Mouse (Mus musculus) cortical plate, adult 2 months (tissue): ENCODE results near the gene Alox5ap.

Experiments used
- CTCF ChIP-seq: fragments of 200-500 bp; IDR thresholded peaks from 2 replicates; pipeline ENCODE4 v1.5.1; 2011; ENCODE audit warnings: mild to moderate bottlenecking, control low read depth, low read length; ENCODE audit not compliant: insufficient read depth; ENCODE audit errors: extremely low read depth
- POLR2A ChIP-seq: fragments of 200-500 bp; IDR thresholded peaks from 2 replicates; pipeline ENCODE4 v1.6.1; 2011; ENCODE audit warnings: mild to moderate bottlenecking, low read length, control low read depth; ENCODE audit not compliant: insufficient read depth; ENCODE audit errors: extremely low read depth

DNA sequence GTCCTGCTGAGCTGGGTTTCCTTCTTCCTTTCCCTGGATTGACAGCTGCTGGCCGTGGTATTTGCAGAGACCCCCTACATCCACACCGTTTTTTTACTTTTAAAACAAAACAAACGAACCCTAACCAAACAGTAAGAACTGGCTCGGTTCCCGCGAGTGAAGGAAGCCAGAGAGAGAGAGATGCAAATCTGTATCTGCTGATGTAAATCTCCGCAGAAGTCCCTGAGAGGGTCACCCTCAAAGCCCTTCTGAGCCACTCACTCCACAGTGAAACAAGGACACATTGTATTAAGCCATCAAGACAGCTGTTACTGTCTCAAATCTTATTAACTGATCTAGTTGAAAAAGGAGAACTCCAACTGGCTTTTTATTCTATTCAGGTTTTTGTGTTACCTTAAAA is 39.9 kb upstream of the Alox5ap start:
- TF ChIP-seq CTCF (no peak), POLR2A (no peak)
